Mouse (Mus musculus): ENCODE measurements around the gene Preb.

GRCm38 (mm10) chr5:30944344-30944743, 15.8 kb downstream of the Preb start:
- no peak for TF ChIP-seq CTCF (IDR thresholded peaks at IDR 0.05; ENCODE audit: low read depth, low read length)
- no peak for TF ChIP-seq GATA1 (IDR thresholded peaks at IDR 0.05; ENCODE audit: borderline replicate concordance, low read length)
- TF ChIP-seq TAL1 (conservative IDR thresholded peaks at IDR 0.05; ENCODE audit: low read depth, low read length), result no peak

All from G1E (cell line).